In the genomic region with DNA sequence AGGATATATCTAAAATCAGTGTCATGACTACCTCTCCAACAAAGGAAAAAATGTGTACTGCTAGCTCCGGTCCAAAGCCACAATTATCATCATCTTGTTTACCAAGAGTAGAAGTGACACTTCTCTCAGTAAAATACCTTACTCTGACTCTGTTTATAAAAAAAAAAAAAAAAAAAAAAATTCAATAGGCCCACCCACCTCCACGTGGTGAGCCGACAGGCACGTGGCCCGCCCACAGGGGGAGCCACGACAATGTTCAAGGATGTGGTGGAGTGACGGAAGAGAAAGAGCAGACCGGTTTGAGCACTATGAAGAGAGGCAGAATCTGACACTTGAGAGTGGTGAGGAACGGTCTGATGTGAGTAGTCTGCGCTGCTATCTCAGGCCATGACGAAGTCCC, we compare ENCODE assay signal across 10 mouse cellular contexts.
"Had no signal": no experiment of that assay in that cellular context is flagged by ENCODE, and none has a peak within 500 bp of the region (broad histone marks: within the 10 kb centered on the region; RNA-seq: fewer than 3 reads in every experiment).

No protein-coding gene starts in this region.

- H3K9me3 ChIP-seq: limb, embryonic 13.5 days; midbrain, embryonic 10.5 days; neural tube, embryonic 15.5 days had no signal

- H3K4me1 ChIP-seq: neural tube, embryonic 15.5 days had no signal

- H3K4me3 ChIP-seq: layer of hippocampus, adult 2 months; limb, embryonic 13.5 days; midbrain, embryonic 10.5 days; myocyte; neural tube, embryonic 15.5 days had no signal

- H3K36me3 ChIP-seq: limb, embryonic 13.5 days; midbrain, embryonic 10.5 days; neural tube, embryonic 15.5 days had no signal

- DNase-seq: left cerebral cortex, postnatal 4 days; midbrain, embryonic 14.5 days; right cerebral cortex, adult 18-20 months; right cerebral cortex, postnatal 25 days had no signal

- H3K9ac ChIP-seq: limb, embryonic 13.5 days; neural tube, embryonic 15.5 days had no signal

- H3K27me3 ChIP-seq: limb, embryonic 13.5 days; neural tube, embryonic 15.5 days had no signal

- H3K4me2 ChIP-seq: limb, embryonic 13.5 days; liver, embryonic 11.5 days; neural tube, embryonic 15.5 days had no signal

- H3K27ac ChIP-seq: layer of hippocampus, adult 2 months; limb, embryonic 13.5 days; midbrain, embryonic 10.5 days; neural tube, embryonic 15.5 days had no signal
